In genomic region chr1:123974621-123975020, GRCm38 (mm10) we compare ENCODE assay signal across 9 mouse cellular contexts.
A peak's percentile ranks its signal among the peaks of the same experiment; 100 is the strongest.
DNase-seq lines count a peak whose midpoint lies in the region; ATAC-seq and TF ChIP-seq lines count a peak whose summit lies in the region.
"Had no signal": no experiment of that assay in that cellular context is flagged by ENCODE, and none has a peak within 500 bp of the region (broad histone marks: within the 10 kb centered on the region; RNA-seq: fewer than 3 reads in every experiment).

No protein-coding gene starts in this region.

- peak; percentile 11 to 19 for DNase-seq in adrenal gland, adult 18-20 months (ENCODE audit: low spot score in 2 of 2)
- DNase-seq in adrenal gland, postnatal 4 days (ENCODE audit: low spot score in 2 of 2) = no peak
- peak; percentile 66 for DNase-seq in midbrain, embryonic 14.5 days
- no peak for DNase-seq in midbrain, embryonic 11.5 days (ENCODE audit: low spot score, missing footprints)
- peak; percentile 23 to 27 for DNase-seq in cerebellum, adult 2 months
- DNase-seq in limb, embryonic 11.5 days (ENCODE audit: low spot score) = peak; percentile 25
- DNase-seq in natural killer cell, adult 2 months (ENCODE audit: low spot score in 2 of 2) = no peak

- H3K4me3 ChIP-seq in midbrain, embryonic 14.5 days (replicated peaks; ENCODE audit: low read depth, low read length) = no peak overlapping the region
- H3K4me3 ChIP-seq in midbrain, embryonic 11.5 days (ENCODE audit: low read depth, low read length) = no peak overlapping the region
- no peak overlapping the region for H3K4me3 ChIP-seq in cerebellum, adult 2 months (replicated peaks; ENCODE audit: insufficient read depth, low read depth, low read length)
- H3K4me3 ChIP-seq in limb, embryonic 11.5 days (ENCODE audit: low read depth, low read length) = no peak overlapping the region
- H3K4me3 ChIP-seq: erythroblast, embryonic 14.5 days had no signal

- no peaks in the 10 kb centered on the region for H3K36me3 ChIP-seq in midbrain, embryonic 14.5 days (ENCODE audit: control insufficient read depth, insufficient read depth, low read length)
- H3K36me3 ChIP-seq in midbrain, embryonic 11.5 days (ENCODE audit: control insufficient read depth, insufficient read depth, low read length) = no peaks in the 10 kb centered on the region
- no peaks in the 10 kb centered on the region for H3K36me3 ChIP-seq in limb, embryonic 11.5 days (ENCODE audit: control insufficient read depth, insufficient read depth, low read length)

- no peak overlapping the region for H3K4me2 ChIP-seq in midbrain, embryonic 14.5 days (ENCODE audit: low read length)
- no peak overlapping the region for H3K4me2 ChIP-seq in midbrain, embryonic 11.5 days
- H3K4me2 ChIP-seq in limb, embryonic 11.5 days (ENCODE audit: low read depth, severe bottlenecking) = no peak overlapping the region

- H3K27me3 ChIP-seq in midbrain, embryonic 14.5 days (ENCODE audit: control insufficient read depth, insufficient read depth, low read length) = no peaks in the 10 kb centered on the region
- H3K27me3 ChIP-seq in midbrain, embryonic 11.5 days (ENCODE audit: control insufficient read depth, insufficient read depth, low read length) = no peaks in the 10 kb centered on the region
- H3K27me3 ChIP-seq in cerebellum, adult 2 months (ENCODE audit: control insufficient read depth, insufficient read depth, low read length) = no peaks in the 10 kb centered on the region
- no peaks in the 10 kb centered on the region for H3K27me3 ChIP-seq in limb, embryonic 11.5 days (ENCODE audit: control insufficient read depth, insufficient read depth, low read length)

- no peak for TF ChIP-seq POLR2A in cerebellum, adult 2 months (IDR thresholded peaks at IDR 0.05; ENCODE audit: borderline replicate concordance, insufficient read depth, low read length)

- H3K27ac ChIP-seq in midbrain, embryonic 14.5 days (replicated peaks; ENCODE audit: low read depth, low read length) = no peak overlapping the region
- no peak overlapping the region for H3K27ac ChIP-seq in midbrain, embryonic 11.5 days (ENCODE audit: low read depth, low read length)
- no peak overlapping the region for H3K27ac ChIP-seq in cerebellum, adult 2 months (ENCODE audit: insufficient read depth, low read length)
- H3K27ac ChIP-seq in limb, embryonic 11.5 days (replicated peaks; ENCODE audit: low read depth, low read length) = no peak overlapping the region

- ATAC-seq in midbrain, embryonic 14.5 days (ENCODE audit: low FRiP score, low TSS enrichment) = no peak
- ATAC-seq in midbrain, embryonic 11.5 days (ENCODE audit: low FRiP score) = no peak
- ATAC-seq in limb, embryonic 11.5 days (ENCODE audit: insufficient number of reproducible peaks, low FRiP score, low TSS enrichment, low read depth) = no peak
- ATAC-seq in megakaryocyte progenitor cell, adult 5-6 weeks (replicated peaks; ENCODE audit: poor library complexity) = no peak

- H3K4me1 ChIP-seq in midbrain, embryonic 14.5 days (ENCODE audit: control insufficient read depth, insufficient read depth, low read length) = no peaks in the 10 kb centered on the region
- H3K4me1 ChIP-seq in midbrain, embryonic 11.5 days (ENCODE audit: control insufficient read depth, insufficient read depth, low read length) = no peaks in the 10 kb centered on the region
- H3K4me1 ChIP-seq in cerebellum, adult 2 months (ENCODE audit: control insufficient read depth, insufficient read depth, low read length) = no peaks in the 10 kb centered on the region
- H3K4me1 ChIP-seq in limb, embryonic 11.5 days (ENCODE audit: control insufficient read depth, insufficient read depth, low read length) = no peaks in the 10 kb centered on the region

- H3K9ac ChIP-seq in midbrain, embryonic 14.5 days (replicated peaks; ENCODE audit: low read length) = no peak overlapping the region
- H3K9ac ChIP-seq in midbrain, embryonic 11.5 days (ENCODE audit: low read length) = no peak overlapping the region
- H3K9ac ChIP-seq in limb, embryonic 11.5 days (ENCODE audit: low read length) = no peak overlapping the region

- H3K9me3 ChIP-seq in midbrain, embryonic 14.5 days (ENCODE audit: control insufficient read depth, low read length) = no peaks in the 10 kb centered on the region
- no peaks in the 10 kb centered on the region for H3K9me3 ChIP-seq in midbrain, embryonic 11.5 days (ENCODE audit: control insufficient read depth, low read length)
- H3K9me3 ChIP-seq in limb, embryonic 11.5 days (ENCODE audit: control insufficient read depth, low read length) = no peaks in the 10 kb centered on the region

- TF ChIP-seq CTCF in cerebellum, adult 2 months (IDR thresholded peaks at IDR 0.05; ENCODE audit: borderline replicate concordance, insufficient read depth, low read depth, low read length) = peak; percentile 69; the same call in 1 of the 2 replicates

- WGBS in midbrain, embryonic 14.5 days = 30% methylated on average over 3 of the region's 3 CpGs
- WGBS in midbrain, embryonic 11.5 days = 24% methylated on average over 3 of the region's 3 CpGs
- 34% methylated on average over 3 of the region's 3 CpGs for WGBS in cerebellum, adult 2 months
- 29% methylated on average over 3 of the region's 3 CpGs for WGBS in limb, embryonic 11.5 days

Comparison
In these comparisons a context has a peak if more than half of its experiments do, and no peak if none do; other contexts are left out.
1. DNase-seq: peak in adrenal gland, adult 18-20 months (2 of 2), midbrain, embryonic 14.5 days (single experiment), cerebellum, adult 2 months (2 of 2) and limb, embryonic 11.5 days (single experiment); none in adrenal gland, postnatal 4 days (0 of 2), midbrain, embryonic 11.5 days (single experiment) and natural killer cell, adult 2 months (0 of 2).